Mouse (Mus musculus): Measurements from ENCODE around the gene Ubxn4. TPM values are rescaled to one million over a fixed set of nuclear protein-coding genes. Genes with fewer than 3 reads are reported as not detected.

Gene Ubxn4
- polyA plus RNA-seq (2014; fragmentation: Nextera tagmentation; extraction: Ambion mirVana): 64.5 and 79.2 TPM in 2 replicates

- H3K36me3 ChIP-seq (ENCODE audit: control insufficient read depth, insufficient read depth, low read length): no peaks in the 10 kb centered on the region
- H3K9ac ChIP-seq (ENCODE audit: low read depth, low read length): peak within 1 kb of the TSS; percentile 77
- 8% methylated on average over 10 of the region's 10 CpGs for WGBS
- no peaks in the 10 kb centered on the region for H3K4me1 ChIP-seq (replicated peaks; ENCODE audit: control insufficient read depth, insufficient read depth, low read length)
- peak within 1 kb of the TSS; percentile 84 for H3K27ac ChIP-seq (ENCODE audit: low read depth, low read length)
- DNase-seq (ENCODE audit: low spot score): no peak
- H3K4me2 ChIP-seq (replicated peaks; ENCODE audit: low read depth, low read length): peak within 1 kb of the TSS; percentile 83
- H3K27me3 ChIP-seq (ENCODE audit: control insufficient read depth, insufficient read depth, low read length): no peaks in the 10 kb centered on the region
- peak; percentile 64 for ATAC-seq (ENCODE audit: low FRiP score)
- H3K9me3 ChIP-seq (ENCODE audit: control insufficient read depth, low read length): no peaks in the 10 kb centered on the region
- H3K4me3 ChIP-seq (ENCODE audit: low read depth, low read length): peak within 1 kb of the TSS; percentile 73
These were observed at the start of gene Ubxn4 for GRCm38 (mm10) chr1:128243627-128243995. Ubxn4 (plus strand) TSS chr1:128243964.

GRCm38 (mm10) chr1:128194011-128194410, 49.8 kb upstream of the Ubxn4 start:
- no peaks in the 10 kb centered on the region for H3K9me3 ChIP-seq (ENCODE audit: control insufficient read depth, low read length)
- 0 out of 2 replicates have a peak, but pooled peaks cover 3% of the 10 kb centered on the region for H3K36me3 ChIP-seq (ENCODE audit: control insufficient read depth, insufficient read depth, low read length)
- no peak overlapping the region for H3K4me2 ChIP-seq (replicated peaks; ENCODE audit: low read depth, low read length)
- no peak overlapping the region for H3K9ac ChIP-seq (ENCODE audit: low read depth, low read length)
- ATAC-seq (ENCODE audit: low FRiP score) (no peak), DNase-seq (ENCODE audit: low spot score) (no peak)
- no peak overlapping the region for H3K4me3 ChIP-seq (ENCODE audit: low read depth, low read length)
- WGBS: 68% methylated on average over 2 of the region's 2 CpGs
- no peaks in the 10 kb centered on the region for H3K27me3 ChIP-seq (ENCODE audit: control insufficient read depth, insufficient read depth, low read length)
- no peak overlapping the region for H3K27ac ChIP-seq (ENCODE audit: low read depth, low read length)
- H3K4me1 ChIP-seq (replicated peaks; ENCODE audit: control insufficient read depth, insufficient read depth, low read length): no peaks in the 10 kb centered on the region

GRCm38 (mm10) chr1:128197353-128197752, 46.4 kb upstream of the Ubxn4 start:
- ATAC-seq (ENCODE audit: low FRiP score) (no peak), DNase-seq (ENCODE audit: low spot score) (no peak)
- Histone ChIP-seq H3K36me3 (ENCODE audit: control insufficient read depth, insufficient read depth, low read length) (0 out of 2 replicates have a peak, but pooled peaks cover 3% of the 10 kb centered on the region), H3K9ac (ENCODE audit: low read depth, low read length) (no peak overlapping the region), H3K9me3 (ENCODE audit: control insufficient read depth, low read length) (no peaks in the 10 kb centered on the region), H3K4me1 (replicated peaks; ENCODE audit: control insufficient read depth, insufficient read depth, low read length) (no peaks in the 10 kb centered on the region), H3K4me3 (ENCODE audit: low read depth, low read length) (no peak overlapping the region), H3K27ac (ENCODE audit: low read depth, low read length) (no peak overlapping the region), H3K27me3 (ENCODE audit: control insufficient read depth, insufficient read depth, low read length) (no peaks in the 10 kb centered on the region), H3K4me2 (replicated peaks; ENCODE audit: low read depth, low read length) (no peak overlapping the region)
- WGBS: 89% methylated on average over 1 of the region's 1 CpGs

- 85% methylated on average over 5 of the region's 5 CpGs for WGBS
- DNase-seq (ENCODE audit: low spot score): peak; percentile 27
- H3K36me3 ChIP-seq (ENCODE audit: control insufficient read depth, insufficient read depth, low read length): no peaks in the 10 kb centered on the region
These were observed 30.5 kb upstream of the Ubxn4 start for GRCm38 (mm10) chr1:128213261-128213660.

GRCm38 (mm10) chr1:128221886-128222285, 21.9 kb upstream of the Ubxn4 start:
- Histone ChIP-seq H3K9me3 (ENCODE audit: control insufficient read depth, low read length) (no peaks in the 10 kb centered on the region), H3K9ac (ENCODE audit: low read depth, low read length) (no peak overlapping the region), H3K4me3 (ENCODE audit: low read depth, low read length) (no peak overlapping the region), H3K27ac (ENCODE audit: low read depth, low read length) (no peak overlapping the region), H3K4me1 (replicated peaks; ENCODE audit: control insufficient read depth, insufficient read depth, low read length) (no peaks in the 10 kb centered on the region), H3K4me2 (replicated peaks; ENCODE audit: low read depth, low read length) (no peak overlapping the region), H3K27me3 (ENCODE audit: control insufficient read depth, insufficient read depth, low read length) (no peaks in the 10 kb centered on the region), H3K36me3 (ENCODE audit: control insufficient read depth, insufficient read depth, low read length) (no peaks in the 10 kb centered on the region; the same call in 1 of the 2 replicates)
- no peak for DNase-seq (ENCODE audit: low spot score)
- 96% methylated on average over 2 of the region's 2 CpGs for WGBS
- no peak for ATAC-seq (ENCODE audit: low FRiP score)

More at GRCm38 (mm10) chr1:128213261-128213660, 30.5 kb upstream of the Ubxn4 start:
- Histone ChIP-seq H3K9me3 (ENCODE audit: control insufficient read depth, low read length) (no peaks in the 10 kb centered on the region), H3K27ac (ENCODE audit: low read depth, low read length) (no peak overlapping the region), H3K27me3 (ENCODE audit: control insufficient read depth, insufficient read depth, low read length) (no peaks in the 10 kb centered on the region), H3K4me3 (ENCODE audit: low read depth, low read length) (no peak overlapping the region), H3K4me2 (replicated peaks; ENCODE audit: low read depth, low read length) (no peak overlapping the region), H3K4me1 (replicated peaks; ENCODE audit: control insufficient read depth, insufficient read depth, low read length) (no peaks in the 10 kb centered on the region), H3K9ac (ENCODE audit: low read depth, low read length) (no peak overlapping the region)
- no peak for ATAC-seq (ENCODE audit: low FRiP score)

- Histone ChIP-seq H3K4me3 (ENCODE audit: low read depth, low read length) (no peak overlapping the region), H3K27me3 (ENCODE audit: control insufficient read depth, insufficient read depth, low read length) (no peaks in the 10 kb centered on the region), H3K9ac (ENCODE audit: low read depth, low read length) (no peak overlapping the region), H3K4me2 (replicated peaks; ENCODE audit: low read depth, low read length) (no peak overlapping the region), H3K9me3 (ENCODE audit: control insufficient read depth, low read length) (no peaks in the 10 kb centered on the region), H3K36me3 (ENCODE audit: control insufficient read depth, insufficient read depth, low read length) (no peaks in the 10 kb centered on the region; the same call in 1 of the 2 replicates), H3K4me1 (replicated peaks; ENCODE audit: control insufficient read depth, insufficient read depth, low read length) (no peaks in the 10 kb centered on the region), H3K27ac (ENCODE audit: low read depth, low read length) (no peak overlapping the region)
- 79% methylated on average over 1 of the region's 1 CpGs for WGBS
- ATAC-seq (ENCODE audit: low FRiP score): no peak
- peak; percentile 12 for DNase-seq (ENCODE audit: low spot score)
These were observed 20.5 kb upstream of the Ubxn4 start for GRCm38 (mm10) chr1:128223304-128223703.

GRCm38 (mm10) chr1:128235181-128235580, 8.6 kb upstream of the Ubxn4 start:
- Histone ChIP-seq H3K4me2 (replicated peaks; ENCODE audit: low read depth, low read length) (no peak overlapping the region), H3K9me3 (ENCODE audit: control insufficient read depth, low read length) (no peaks in the 10 kb centered on the region), H3K36me3 (ENCODE audit: control insufficient read depth, insufficient read depth, low read length) (no peaks in the 10 kb centered on the region), H3K27me3 (ENCODE audit: control insufficient read depth, insufficient read depth, low read length) (no peaks in the 10 kb centered on the region), H3K4me3 (ENCODE audit: low read depth, low read length) (no peak overlapping the region), H3K4me1 (replicated peaks; ENCODE audit: control insufficient read depth, insufficient read depth, low read length) (no peaks in the 10 kb centered on the region), H3K27ac (ENCODE audit: low read depth, low read length) (no peak overlapping the region), H3K9ac (ENCODE audit: low read depth, low read length) (no peak overlapping the region)
- DNase-seq (ENCODE audit: low spot score) (no peak), ATAC-seq (ENCODE audit: low FRiP score) (no peak)
- WGBS: 96% methylated on average over 4 of the region's 4 CpGs

GRCm38 (mm10) chr1:128243996-128244726, 397 bp downstream of the Ubxn4 start:
- WGBS: under 1% methylated on average over 71 of the region's 71 CpGs
- DNase-seq (ENCODE audit: low spot score): peak; percentile 99
- no peaks in the 10 kb centered on the region for H3K9me3 ChIP-seq (ENCODE audit: control insufficient read depth, low read length)
- H3K4me2 ChIP-seq (replicated peaks; ENCODE audit: low read depth, low read length): peak overlapping the region; percentile 83
- H3K36me3 ChIP-seq (ENCODE audit: control insufficient read depth, insufficient read depth, low read length): no peaks in the 10 kb centered on the region
- peak overlapping the region; percentile 84 for H3K27ac ChIP-seq (ENCODE audit: low read depth, low read length)
- H3K4me1 ChIP-seq (replicated peaks; ENCODE audit: control insufficient read depth, insufficient read depth, low read length): no peaks in the 10 kb centered on the region
- ATAC-seq (ENCODE audit: low FRiP score): peak; percentile 96
- H3K27me3 ChIP-seq (ENCODE audit: control insufficient read depth, insufficient read depth, low read length): no peaks in the 10 kb centered on the region
- peak overlapping the region; percentile 73 for H3K4me3 ChIP-seq (ENCODE audit: low read depth, low read length)
- peak overlapping the region; percentile 77 for H3K9ac ChIP-seq (ENCODE audit: low read depth, low read length)
